Mouse (Mus musculus) spleen, adult 2 months (tissue): Measurements from ENCODE around the gene Hmga2.

Source experiments
- CTCF ChIP-seq: fragments of 200-500 bp; IDR thresholded peaks from 2 replicates; pipeline ENCODE4 v1.5.1; 2011; ENCODE audit warnings: mild to moderate bottlenecking, inconsistent platforms; ENCODE audit not compliant: insufficient read depth, insufficient read length, insufficient replicate concordance; ENCODE audit errors: extremely low read depth
- POLR2A ChIP-seq: fragments of 200-500 bp; IDR thresholded peaks from 2 replicates; pipeline ENCODE4 v1.6.1; 2011; ENCODE audit warnings: low read depth, low read length, inconsistent platforms

GRCm38 (mm10) chr10:120384797-120385600 lies 91.3 kb downstream of the Hmga2 start:
- TF ChIP-seq CTCF (no peak), POLR2A (no peak)
